Mouse (Mus musculus) adrenal gland, postnatal 10 days (tissue): ENCODE results near the gene Gm12794. TPM values are rescaled to one million over a fixed set of nuclear protein-coding genes. Genes with fewer than 3 reads are reported as not detected.
"Not testable (repeated sequence)": the region's sequence is repeated elsewhere in the genome, so short reads cannot be mapped to it uniquely, and the experiment has no call there.

ENCODE experiments used
- DNase-seq: peaks from one replicate; pipeline ENCODE4 v3.0.0; 2021; ENCODE audit warnings: mixed read lengths
- long read RNA-seq, 2 experiments: library from polyadenylated mRNA; stranded (forward); transcript quantifications; one replicate each; pipeline ENCODE4 v2.0.0; 2021
- total RNA-seq, 2 experiments: library from RNA; stranded (reverse); gene quantifications; 2 replicates each; pipeline ENCODE4 v1.2.3; 2021

The Gm12794 gene
- total RNA-seq = not detected
- long read RNA-seq, experiment 1 = 0 reads
- long read RNA-seq, experiment 2 = 0 reads

DNA sequence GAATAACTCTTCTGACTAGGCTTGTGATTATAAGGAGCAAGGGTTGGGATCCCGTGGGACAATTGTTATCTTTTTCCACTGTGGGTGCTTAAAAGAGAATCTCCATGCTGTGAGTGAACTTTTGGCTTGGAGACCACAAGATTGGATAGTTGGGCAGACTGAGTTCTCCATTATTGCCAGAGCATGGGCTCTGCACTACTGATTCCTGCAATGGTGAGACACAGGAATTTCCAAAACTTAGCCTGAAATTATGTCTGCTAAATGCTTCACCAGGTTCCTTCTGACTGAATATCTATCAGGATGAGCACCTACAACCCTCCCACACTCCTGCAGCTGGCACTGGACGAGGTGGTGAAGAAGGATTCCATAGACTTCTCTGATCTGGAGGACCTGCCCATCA, at the start of gene Gm12794:
Gene Gm12794 (plus strand): TSS at position 301 of the 400 bp plus-strand sequence.
- not testable (repeated sequence) for DNase-seq

DNA sequence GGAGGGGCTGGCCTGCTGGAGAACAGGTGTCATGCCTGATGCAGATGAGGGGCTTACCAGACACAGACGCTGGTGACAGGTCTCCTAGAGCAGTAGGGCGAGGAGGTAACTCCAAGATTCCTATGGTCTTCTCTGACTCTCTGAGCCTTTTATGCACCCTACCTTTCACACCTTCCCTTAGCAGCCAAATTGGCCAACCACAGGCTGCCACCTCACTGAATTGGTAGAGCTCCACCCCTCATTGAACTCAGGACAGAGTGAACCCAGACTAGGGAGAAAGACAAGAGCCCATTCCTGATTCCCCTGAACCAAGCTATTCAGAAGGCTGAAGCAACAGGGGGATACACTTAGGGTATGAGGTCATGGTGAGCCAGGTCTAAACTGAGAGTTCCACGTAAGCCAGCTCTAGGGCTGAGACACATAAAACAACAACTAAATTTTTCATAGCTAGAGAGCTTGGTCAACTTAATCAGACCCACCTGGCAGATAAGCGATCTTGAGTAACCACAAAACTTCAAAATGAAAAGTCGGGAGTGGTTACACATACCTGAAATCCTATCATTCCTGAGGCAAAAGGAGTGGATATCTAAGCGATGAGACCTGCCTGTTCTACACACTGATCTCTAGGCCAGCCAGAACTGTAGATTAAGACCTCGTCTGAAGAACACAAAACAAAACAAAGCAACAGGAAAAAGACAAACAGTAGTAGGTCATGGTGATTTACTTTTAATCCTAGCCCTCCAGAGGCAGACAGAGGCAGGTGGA, 46.4 kb upstream of the Gm12794 start, which contains the start of gene C130073F10Rik:
Gene C130073F10Rik (minus strand): TSS at position 134 of the 765 bp plus-strand sequence.
- DNase-seq = no peak

DNA sequence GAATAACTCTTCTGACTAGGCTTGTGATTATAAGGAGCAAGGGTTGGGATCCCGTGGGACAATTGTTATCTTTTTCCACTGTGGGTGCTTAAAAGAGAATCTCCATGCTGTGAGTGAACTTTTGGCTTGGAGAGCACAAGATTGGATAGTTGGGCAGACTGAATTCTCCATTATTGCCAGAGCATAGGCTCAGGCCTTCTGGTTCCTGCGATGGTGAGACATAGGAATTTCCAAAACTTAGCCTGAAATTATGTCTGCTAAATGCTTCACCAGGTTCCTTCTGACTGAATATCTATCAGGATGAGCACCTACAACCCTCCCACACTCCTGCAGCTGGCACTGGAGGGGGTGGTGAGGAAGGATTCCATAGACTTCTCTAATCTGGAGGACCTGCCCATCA, 31.4 kb upstream of the Gm12794 start, which contains the start of gene Gm12800:
Gene Gm12800 (plus strand): TSS at position 301 of the 400 bp plus-strand sequence.
- not testable (repeated sequence) for DNase-seq

DNA sequence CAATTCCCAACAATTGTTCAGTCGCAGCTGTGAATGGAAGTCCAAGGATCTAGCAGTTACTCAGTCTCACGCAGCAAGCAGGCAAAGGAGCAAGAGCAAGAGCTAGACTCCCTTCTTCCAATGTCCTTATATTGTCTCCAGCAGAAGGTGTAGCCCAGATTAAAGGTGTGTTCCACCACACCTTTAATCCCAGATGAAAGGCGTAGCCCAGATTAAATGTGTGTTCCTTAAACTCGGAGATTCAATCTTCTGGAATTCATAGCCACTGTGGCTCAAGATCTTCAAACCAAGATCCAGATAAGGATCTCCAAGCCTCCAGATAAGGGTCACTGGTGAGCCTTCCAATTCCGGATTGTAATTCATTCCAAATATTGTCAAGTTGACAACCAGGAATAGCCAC, 40.7 kb downstream of the Gm12794 start, which contains the start of gene Gm12790:
Gene Gm12790 (minus strand): TSS at position 101 of the 400 bp plus-strand sequence.
- DNase-seq = not testable (repeated sequence)

DNA sequence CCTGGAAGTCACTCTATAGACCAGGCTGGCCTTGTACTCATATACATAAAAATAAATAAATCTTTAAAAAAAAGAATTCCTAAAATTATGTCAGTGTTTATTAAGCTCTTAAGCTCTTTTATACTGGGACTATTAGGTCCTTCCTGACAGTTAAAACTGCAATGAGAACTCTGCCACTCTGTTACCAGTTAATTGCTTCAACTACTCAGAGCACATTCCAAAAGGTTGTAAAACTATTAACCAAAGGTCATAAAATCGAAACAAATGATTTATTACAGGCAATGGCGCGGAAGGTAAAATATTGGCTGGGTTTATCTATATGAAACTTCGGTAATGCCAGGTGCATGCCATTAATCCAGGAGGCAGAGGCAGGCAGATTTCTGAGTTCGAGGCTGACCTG, 45.5 kb downstream of the Gm12794 start:
- no peak for DNase-seq

DNA sequence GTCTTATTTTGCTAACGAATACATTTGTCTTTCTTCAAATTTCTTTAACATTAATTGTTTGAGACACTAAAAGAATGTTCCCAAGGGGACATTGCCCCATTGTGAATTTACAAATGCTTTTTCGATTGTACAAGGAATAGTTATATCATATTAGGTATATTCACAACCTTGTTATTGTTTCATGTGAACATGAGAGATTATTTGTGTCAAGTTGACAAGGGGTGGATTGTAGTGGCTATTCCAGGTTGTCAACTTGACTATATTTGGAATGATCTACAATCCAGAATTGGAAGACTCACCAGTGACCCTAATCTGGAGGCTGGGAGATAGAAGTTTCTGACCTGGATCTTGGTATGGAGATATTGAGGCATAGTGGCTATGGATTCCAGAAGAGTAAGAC, 46.1 kb downstream of the Gm12794 start, which contains the start of gene Gm12789:
Gene Gm12789 (plus strand): TSS at position 301 of the 400 bp plus-strand sequence.
- not testable (repeated sequence) for DNase-seq

Other genes starting within 250 kb of the Gm12794 start
- 10 to 100 TPM; 14.8 to 29.4 TPM for gene Lepr, start 223.0 kb upstream of the Gm12794 start, total RNA-seq
- not detected for gene B020004J07Rik, start 96.4 kb upstream of the Gm12794 start, total RNA-seq
- not detected for gene C130073F10Rik, start 46.6 kb upstream of the Gm12794 start, total RNA-seq
- gene Gm12800, start 31.3 kb upstream of the Gm12794 start, total RNA-seq = not detected
- gene Gm12790, start 40.6 kb downstream of the Gm12794 start, total RNA-seq = not detected
- gene Gm12789, start 46.2 kb downstream of the Gm12794 start, total RNA-seq = not detected
- 10 to 100 TPM; 16.2 to 23.1 TPM for gene Pde4b, start 147.1 kb downstream of the Gm12794 start, total RNA-seq